Comparison of ENCODE assay signal across 7 mouse cellular contexts in the genomic region with DNA sequence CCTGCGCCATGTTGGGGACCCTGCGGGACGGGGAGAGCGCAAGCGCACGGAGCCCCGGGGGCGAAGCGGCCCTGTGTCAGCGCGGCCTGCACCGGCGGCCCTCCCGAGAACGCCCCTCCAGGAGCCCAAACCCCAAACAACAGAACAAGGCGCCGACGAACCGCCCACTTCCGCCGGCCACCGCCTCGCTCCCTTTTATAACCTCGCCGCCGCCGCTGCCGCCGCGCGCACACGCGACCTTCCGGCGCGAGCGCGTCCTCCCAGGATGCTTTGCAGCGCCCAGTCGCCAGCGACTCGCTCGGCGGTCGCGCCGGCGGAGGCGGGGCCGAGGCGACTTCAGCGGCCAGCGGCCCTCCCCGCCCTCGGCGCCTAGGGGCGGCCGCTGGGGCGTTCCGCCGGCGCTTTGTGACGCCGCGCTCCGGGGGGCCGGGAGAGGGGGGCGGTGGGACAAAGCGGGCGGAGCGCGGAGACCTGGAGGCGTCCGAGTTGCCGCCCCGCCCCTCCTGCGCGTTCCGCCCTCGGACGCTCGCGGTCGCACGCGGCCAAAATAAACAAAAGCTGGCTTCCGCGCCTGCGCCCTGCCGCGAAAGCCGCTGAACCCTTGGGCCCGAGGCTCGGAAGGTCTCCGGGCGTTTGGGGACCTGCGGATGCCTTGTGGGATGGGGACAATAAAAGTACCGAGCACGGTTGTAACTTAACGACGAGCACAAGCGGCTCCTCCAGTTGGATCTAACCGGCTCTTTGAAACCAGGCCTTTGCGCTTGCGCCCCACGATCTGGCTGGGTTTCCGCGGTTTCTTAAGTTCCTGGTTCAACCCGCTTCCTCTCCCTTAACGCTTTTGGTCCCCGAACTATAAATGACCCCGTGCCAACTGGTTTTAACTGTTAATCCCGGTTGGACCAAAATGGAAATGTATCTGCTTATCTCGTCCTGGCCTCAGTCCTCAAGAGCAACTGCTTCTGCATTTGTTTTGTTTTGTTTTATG. TPM values are rescaled to one million over a fixed set of nuclear protein-coding genes. Genes with fewer than 3 reads are reported as not detected.
DNase-seq lines count a peak whose midpoint lies in the region; ATAC-seq lines count a peak whose summit lies in the region.

A gene (minus strand): TSS at position 172 of the 985 bp plus-strand sequence.

- peak; percentile 92 for DNase-seq in adrenal gland, adult 8-10 months
- peak; percentile 97 for DNase-seq in embryo, embryonic 9.5 days (ENCODE audit: extremely low spot score)
- DNase-seq in gastrocnemius, postnatal 4 days (ENCODE audit: low spot score in 2 of 2), result peak; percentile 94 to 96
- DNase-seq in left cerebral cortex, postnatal 36 days (ENCODE audit: low spot score in 2 of 2), result peak; percentile 94 to 95
- peak; percentile 100 for DNase-seq in midbrain, embryonic 11.5 days (ENCODE audit: low spot score, missing footprints)
- DNase-seq in skeletal muscle tissue, adult 2 months (ENCODE audit: low read depth, low spot score), result peak; percentile 96

- 0 out of 2 replicates have a peak, but pooled peaks cover 3% of the 10 kb centered on the region for H3K36me3 ChIP-seq in intestine, embryonic 16.5 days (ENCODE audit: control insufficient read depth, insufficient read depth, low read length)
- peaks cover 4% of the 10 kb centered on the region; the same call in 1 of the 2 replicates for H3K36me3 ChIP-seq in midbrain, embryonic 11.5 days (ENCODE audit: control insufficient read depth, insufficient read depth, low read length)

- peak within 1 kb of the TSS; percentile 74 for H3K4me2 ChIP-seq in intestine, embryonic 16.5 days (ENCODE audit: low read depth, low read length)
- peak within 1 kb of the TSS; percentile 77 for H3K4me2 ChIP-seq in midbrain, embryonic 11.5 days

- H3K4me3 ChIP-seq in intestine, embryonic 16.5 days (ENCODE audit: low read length), result peak within 1 kb of the TSS; percentile 98
- peak within 1 kb of the TSS; percentile 99 for H3K4me3 ChIP-seq in midbrain, embryonic 11.5 days (ENCODE audit: low read depth, low read length)

- under 1% methylated on average over 111 of the region's 114 CpGs for WGBS in intestine, embryonic 16.5 days
- WGBS in midbrain, embryonic 11.5 days, result under 1% methylated on average over 110 of the region's 114 CpGs

- H3K27me3 ChIP-seq in intestine, embryonic 16.5 days (replicated peaks; ENCODE audit: control insufficient read depth, insufficient read depth, low read length), result no peaks in the 10 kb centered on the region
- H3K27me3 ChIP-seq in midbrain, embryonic 11.5 days (ENCODE audit: control insufficient read depth, insufficient read depth, low read length), result no peaks in the 10 kb centered on the region

- intact Hi-C loops in left cerebral cortex, postnatal 36 days (cut with DNase I), result loop anchor here (2.0 kb wide), 1 partner anchor 39 kb away; a partner anchor contains a TSS

- H3K9me3 ChIP-seq in intestine, embryonic 16.5 days (ENCODE audit: control insufficient read depth, low read length), result no peaks in the 10 kb centered on the region
- H3K9me3 ChIP-seq in midbrain, embryonic 11.5 days (ENCODE audit: control insufficient read depth, low read length), result no peaks in the 10 kb centered on the region

- H3K4me1 ChIP-seq in intestine, embryonic 16.5 days (ENCODE audit: control insufficient read depth, insufficient read depth, low read length), result peaks cover 5% of the 10 kb centered on the region; the same call in 1 of the 2 replicates
- peaks cover 8% of the 10 kb centered on the region; the same call in 1 of the 2 replicates for H3K4me1 ChIP-seq in midbrain, embryonic 11.5 days (ENCODE audit: control insufficient read depth, insufficient read depth, low read length)

- H3K9ac ChIP-seq in intestine, embryonic 16.5 days (ENCODE audit: low read depth, low read length), result peak within 1 kb of the TSS; percentile 92
- H3K9ac ChIP-seq in midbrain, embryonic 11.5 days (ENCODE audit: low read length), result peak within 1 kb of the TSS; percentile 90

- H3K27ac ChIP-seq in intestine, embryonic 16.5 days (ENCODE audit: low read length), result peak within 1 kb of the TSS; percentile 88
- H3K27ac ChIP-seq in midbrain, embryonic 11.5 days (ENCODE audit: low read depth, low read length), result peak within 1 kb of the TSS; percentile 92

- peak; percentile 96 for ATAC-seq in intestine, embryonic 16.5 days
- peak; percentile 93 for ATAC-seq in midbrain, embryonic 11.5 days (ENCODE audit: low FRiP score)

RNA-seq across cellular contexts. Expression of the gene that starts here (rescaled TPM):
- 10 to 100 TPM; 12.9 to 14.0 (median 13.4) TPM for total RNA-seq in adrenal gland, adult 8-10 months (2022)
- total RNA-seq in gastrocnemius, postnatal 4 days (2021), result 1 to 10 TPM; 6.5 to 8.9 TPM
- 20.0 and 21.0 TPM in 2 replicates for polyA plus RNA-seq in intestine, embryonic 16.5 days (2015; fragmentation: Nextera tagmentation; extraction: Ambion mirVana)
- total RNA-seq in left cerebral cortex, postnatal 36 days (2021), result 10 to 100 TPM; 16.6 to 20.6 TPM
- 48.1 and 52.6 TPM in 2 replicates for polyA plus RNA-seq in midbrain, embryonic 11.5 days (2014; fragmentation: Nextera tagmentation; extraction: Ambion mirVana)

Comparison
In these comparisons a context has a peak if more than half of its experiments do, and no peak if none do; other contexts are left out.
1. Peak in every context shown above with its lines: DNase-seq, ATAC-seq, H3K4me3 ChIP-seq and H3K27ac ChIP-seq.